Mouse (Mus musculus) spleen, adult 2 months (tissue): ENCODE data around the gene Arih2.

Experiments
- CTCF ChIP-seq: fragments of 200-500 bp; IDR thresholded peaks from 2 replicates; pipeline ENCODE4 v1.5.1; 2011; ENCODE audit warnings: mild to moderate bottlenecking, inconsistent platforms; ENCODE audit not compliant: insufficient read depth, insufficient read length, insufficient replicate concordance; ENCODE audit errors: extremely low read depth
- POLR2A ChIP-seq: fragments of 200-500 bp; IDR thresholded peaks from 2 replicates; pipeline ENCODE4 v1.6.1; 2011; ENCODE audit warnings: low read depth, low read length, inconsistent platforms

DNA sequence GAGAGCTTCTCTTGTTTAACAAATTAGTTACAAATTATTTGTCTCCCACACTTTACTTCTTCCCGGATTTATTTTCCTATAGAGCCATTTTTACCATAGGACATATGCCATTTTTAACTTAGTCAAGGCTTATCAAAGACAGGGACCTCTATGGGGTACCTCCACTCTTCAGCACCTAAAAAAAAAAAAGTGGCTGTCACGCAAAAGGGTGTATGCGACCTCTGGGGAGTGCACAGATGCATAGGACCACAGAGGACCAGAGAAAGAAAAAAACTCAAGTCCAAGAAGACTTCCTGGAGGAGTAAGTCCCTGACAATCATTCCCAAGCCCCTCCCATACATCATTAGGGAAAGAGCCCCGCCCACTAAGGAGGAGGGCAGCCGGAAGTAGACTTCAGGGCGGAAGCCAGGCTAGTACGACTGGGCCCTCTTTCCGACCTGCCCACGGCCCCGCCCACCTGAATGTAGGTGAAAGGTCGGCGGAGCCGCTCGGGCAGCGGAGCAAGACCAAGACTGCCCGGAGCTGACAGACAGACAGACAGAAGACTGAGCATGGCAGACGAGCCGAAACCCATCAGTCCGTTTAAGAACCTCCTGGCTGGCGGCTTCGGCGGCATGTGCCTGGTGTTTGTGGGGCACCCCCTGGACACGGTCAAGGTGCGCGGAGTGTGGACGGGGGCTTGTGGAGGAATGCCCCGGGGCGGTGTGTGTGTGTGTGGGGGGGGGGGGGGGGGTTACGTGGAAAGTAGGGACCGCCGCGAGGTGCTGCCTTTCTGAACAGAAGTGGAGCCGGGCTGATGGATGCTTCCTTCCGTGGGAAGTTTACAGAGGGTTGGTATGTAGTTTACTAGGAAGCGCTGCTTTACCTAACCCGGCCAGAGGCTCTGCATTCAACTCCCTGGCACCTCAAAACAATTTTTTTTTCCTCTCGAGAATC, 12.8 kb upstream of the Arih2 start, which contains the start of gene Slc25a20:
- TF ChIP-seq CTCF (no peak), POLR2A (no peak)
